Mouse (Mus musculus): Measurements from ENCODE around the gene Aox3. TPM values are rescaled to one million over a fixed set of nuclear protein-coding genes. Genes with fewer than 3 reads are reported as not detected.

The Aox3 gene
- total and polyA plus RNA-seq, 3 experiments = not detected

DNA sequence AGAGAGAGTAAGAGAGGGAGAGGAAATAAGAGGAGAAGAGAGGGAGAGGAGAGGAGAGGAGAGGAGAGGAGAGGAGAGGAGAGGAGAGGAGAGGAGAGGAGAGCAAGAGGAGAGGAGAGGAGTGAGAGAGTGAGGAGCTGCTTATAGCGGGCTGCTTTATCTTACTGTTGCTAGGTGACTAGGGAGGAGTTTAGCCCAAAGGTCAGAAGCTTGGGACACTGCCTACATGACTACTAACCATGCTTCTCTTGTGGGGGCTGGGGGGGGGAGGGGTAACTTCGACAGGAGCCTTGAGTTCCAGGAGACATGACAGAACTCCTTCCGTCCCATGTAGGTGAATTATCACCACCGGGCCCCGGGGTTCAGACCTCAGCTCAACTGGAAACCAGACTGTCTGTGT lies 117.6 kb downstream of the Aox3 start:
- TF ChIP-seq ZMIZ1 (IDR thresholded peaks at IDR 0.05; ENCODE audit: low read depth, low read length) (no peak), EP300 (IDR thresholded peaks at IDR 0.05; ENCODE audit: low read depth in 1 of 2, low read length in 2 of 2) (no peak), USF1 (IDR thresholded peaks at IDR 0.05; ENCODE audit: low read depth, low read length) (no peak), SIN3A (IDR thresholded peaks at IDR 0.05; ENCODE audit: low read length) (no peak)
- Histone ChIP-seq H3K27me3 (ENCODE audit: control insufficient read depth in 1 of 2, insufficient read depth in 2 of 2, low read length in 2 of 2) (no peaks in the 10 kb centered on the region; a peak in 1 of 4 replicates), H3K4me1 (ENCODE audit: control insufficient read depth in 1 of 2, insufficient read depth in 2 of 2, low read length in 2 of 2) (no peaks in the 10 kb centered on the region), H3K36me3 (ENCODE audit: control insufficient read depth in 1 of 2, insufficient read depth in 2 of 2, low read length in 2 of 2) (no peaks in the 10 kb centered on the region), H3K79me2 (ENCODE audit: control insufficient read depth, insufficient read depth, low read length, poor library complexity) (no peaks in the 10 kb centered on the region), H3K9ac (ENCODE audit: control insufficient read depth, low read depth, low read length, poor library complexity, severe bottlenecking) (no peak overlapping the region), H3K4me3 (ENCODE audit: control insufficient read depth in 1 of 2, insufficient read depth in 1 of 2, low read depth in 2 of 2, low read length in 2 of 2) (no peak overlapping the region), H3K27ac (ENCODE audit: control insufficient read depth, low read depth, low read length) (no peak overlapping the region), H3K9me3 (replicated peaks; ENCODE audit: insufficient read depth, low read length) (no peaks in the 10 kb centered on the region)
- DNase-seq (ENCODE audit: low read depth, low spot score) = no peak

DNA sequence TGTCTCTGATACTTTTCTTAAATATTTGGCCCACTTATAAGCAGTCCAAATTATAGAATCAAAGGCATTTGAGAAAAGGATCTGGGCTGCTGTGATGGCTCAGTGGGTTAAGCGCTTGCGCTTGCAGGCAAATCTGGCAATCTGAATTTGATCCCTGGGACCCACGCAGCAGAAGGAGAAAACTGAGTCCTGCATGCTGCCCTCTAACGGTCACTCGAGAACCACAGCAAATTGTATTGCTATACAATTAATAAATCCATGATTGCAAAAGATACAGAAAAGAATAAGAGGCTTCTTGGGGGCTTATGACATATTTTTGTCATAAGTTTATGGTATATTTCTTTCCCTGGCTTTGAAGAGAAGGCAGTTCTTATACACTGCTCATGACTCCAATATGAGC lies 122.5 kb downstream of the Aox3 start:
- Histone ChIP-seq H3K36me3 (ENCODE audit: control insufficient read depth in 1 of 2, insufficient read depth in 2 of 2, low read length in 2 of 2) (no peaks in the 10 kb centered on the region), H3K4me3 (ENCODE audit: control insufficient read depth in 1 of 2, insufficient read depth in 1 of 2, low read depth in 2 of 2, low read length in 2 of 2) (no peak overlapping the region), H3K9ac (ENCODE audit: control insufficient read depth, low read depth, low read length, poor library complexity, severe bottlenecking) (no peak overlapping the region), H3K79me2 (ENCODE audit: control insufficient read depth, insufficient read depth, low read length, poor library complexity) (no peaks in the 10 kb centered on the region), H3K9me3 (replicated peaks; ENCODE audit: insufficient read depth, low read length) (no peaks in the 10 kb centered on the region), H3K27me3 (ENCODE audit: control insufficient read depth in 1 of 2, insufficient read depth in 2 of 2, low read length in 2 of 2) (no peaks in the 10 kb centered on the region), H3K4me1 (ENCODE audit: control insufficient read depth in 1 of 2, insufficient read depth in 2 of 2, low read length in 2 of 2) (no peaks in the 10 kb centered on the region), H3K27ac (ENCODE audit: control insufficient read depth, low read depth, low read length) (no peak overlapping the region)
- TF ChIP-seq SMC3 (IDR thresholded peaks at IDR 0.05; ENCODE audit: low read depth, low read length) = peak; percentile 21; the same call in 1 of the 2 replicates
- TF ChIP-seq CTCF (IDR thresholded peaks at IDR 0.05 in 2 of 3, conservative IDR thresholded peaks at IDR 0.05 in 1 of 3; ENCODE audit: control insufficient read depth in 1 of 3, insufficient read depth in 1 of 3, low read depth in 2 of 3, low read length in 3 of 3, poor library complexity in 1 of 3, severe bottlenecking in 1 of 3) = peak in 2 of 3 experiments; percentile 25 to 30; a peak in 2 of 6 replicates
- TF ChIP-seq TBP (IDR thresholded peaks at IDR 0.05; ENCODE audit: low read depth, low read length) = no peak
- DNase-seq (ENCODE audit: low read depth, low spot score) = no peak

DNA sequence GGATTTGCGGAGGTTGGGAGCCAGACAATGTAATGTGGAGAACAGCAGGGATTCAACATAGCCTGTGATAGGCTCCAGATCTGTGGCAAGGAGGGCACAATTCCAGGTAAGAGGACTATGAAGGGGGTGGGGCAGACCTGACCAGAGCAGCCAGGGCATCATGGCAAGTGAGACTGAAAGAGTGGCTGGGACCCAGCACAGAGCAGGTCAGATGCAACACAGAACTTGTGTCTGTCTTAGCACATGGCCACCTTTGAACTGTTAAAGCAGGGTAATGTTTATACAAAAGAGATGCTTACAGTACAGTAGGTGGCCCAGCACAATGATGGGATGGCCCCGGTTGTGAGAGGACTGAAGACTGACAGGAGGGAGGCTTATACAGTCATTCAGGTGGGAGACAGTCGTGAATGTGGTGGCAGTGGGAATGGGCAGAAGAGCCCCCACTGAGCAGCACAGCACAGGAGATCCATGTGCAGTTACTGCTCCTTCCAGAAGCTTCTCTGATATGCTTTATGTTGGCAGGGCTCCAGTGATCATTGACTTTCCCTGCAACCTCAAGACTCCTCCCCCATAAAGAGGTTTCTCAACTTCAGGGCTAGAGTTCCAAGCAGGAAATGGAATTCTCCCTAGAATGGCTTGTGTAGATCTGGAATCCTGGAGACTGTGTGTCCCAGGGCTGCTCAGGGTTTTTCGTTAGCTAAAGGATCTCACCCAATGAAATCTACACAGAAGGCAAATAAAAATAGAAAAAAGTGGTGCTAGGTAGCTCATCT lies 124.8 kb downstream of the Aox3 start:
- Histone ChIP-seq H3K9me3 (replicated peaks; ENCODE audit: insufficient read depth, low read length) (no peaks in the 10 kb centered on the region), H3K27me3 (ENCODE audit: control insufficient read depth in 1 of 2, insufficient read depth in 2 of 2, low read length in 2 of 2) (no peaks in the 10 kb centered on the region), H3K27ac (ENCODE audit: control insufficient read depth, low read depth, low read length) (no peak overlapping the region), H3K4me1 (ENCODE audit: control insufficient read depth in 1 of 2, insufficient read depth in 2 of 2, low read length in 2 of 2) (no peaks in the 10 kb centered on the region), H3K9ac (ENCODE audit: control insufficient read depth, low read depth, low read length, poor library complexity, severe bottlenecking) (no peak overlapping the region), H3K36me3 (ENCODE audit: control insufficient read depth in 1 of 2, insufficient read depth in 2 of 2, low read length in 2 of 2) (no peaks in the 10 kb centered on the region), H3K4me3 (ENCODE audit: control insufficient read depth in 1 of 2, insufficient read depth in 1 of 2, low read depth in 2 of 2, low read length in 2 of 2) (no peak overlapping the region), H3K79me2 (ENCODE audit: control insufficient read depth, insufficient read depth, low read length, poor library complexity) (no peaks in the 10 kb centered on the region)
- TF ChIP-seq GABPA (IDR thresholded peaks at IDR 0.05; ENCODE audit: low read depth, low read length) (no peak), USF2 (IDR thresholded peaks at IDR 0.05; ENCODE audit: borderline replicate concordance in 1 of 2, insufficient read depth in 1 of 2, low read depth in 1 of 2, low read length in 2 of 2) (no peak)
- DNase-seq (ENCODE audit: low read depth, low spot score) = no peak

Measured in MEL (cell line).